Mouse (Mus musculus) left cerebral cortex, adult 2 months (tissue): ENCODE measurements at regions not wholly inside any gene's neighbourhood (a gene's known extent, or its start where the extent isn't known, plus 50 kb on each side); places are given as distances from the start of the nearest gene placed in this dataset.

Experiments
- DNase-seq, 2 experiments: peaks; one replicate each; pipeline ENCODE4 v3.0.0; 2021 to 2022; ENCODE audit warnings: low spot score in 2 of 2, mixed read lengths in 1 of 2; ENCODE audit errors: extremely low spot score in 1 of 2
- H3K27ac ChIP-seq: fragments of 200-600 bp; 2 replicates; pipeline ENCODE4 v1.8.1; 2022
- H3K4me3 ChIP-seq: fragments of 200-600 bp; 2 replicates; pipeline ENCODE4 v1.8.1; 2022
- CTCF ChIP-seq: fragments of 200-600 bp; IDR thresholded peaks from 2 replicates; pipeline ENCODE4 v1.8.1; 2022; ENCODE audit warnings: antibody characterized with exemption, mild to moderate bottlenecking, moderate library complexity
- intact Hi-C: fragments of 180-260 bp; cut with DNase I; formaldehyde crosslinking; loops from one replicate; pipeline ENCODE4 v1.15.1; 2025

DNA sequence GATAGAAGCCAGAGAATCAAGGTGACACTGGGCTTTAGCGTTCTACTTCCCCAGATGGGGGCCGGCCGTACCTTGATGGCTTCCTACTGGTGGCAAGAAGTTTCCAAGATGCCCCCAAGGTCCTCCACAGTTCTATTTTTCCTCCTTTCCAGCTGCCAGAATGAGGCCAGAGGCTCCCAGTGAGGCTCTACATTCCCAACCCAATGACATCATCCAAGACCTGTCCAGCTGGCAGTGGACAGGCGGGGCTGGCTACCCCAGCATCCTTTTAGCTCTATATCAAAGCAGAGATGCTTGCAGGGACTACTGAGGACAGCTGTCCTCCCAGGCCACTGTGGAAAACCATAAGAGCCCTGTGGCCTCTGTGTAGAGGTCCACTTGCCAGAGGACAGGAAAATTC is 53.8 kb upstream of the Stx16 start:
- intact Hi-C loops: no loop called here
- no peak for TF ChIP-seq CTCF
- no peak overlapping the region for H3K27ac ChIP-seq
- no peak for DNase-seq
- H3K4me3 ChIP-seq: no peak overlapping the region

DNA sequence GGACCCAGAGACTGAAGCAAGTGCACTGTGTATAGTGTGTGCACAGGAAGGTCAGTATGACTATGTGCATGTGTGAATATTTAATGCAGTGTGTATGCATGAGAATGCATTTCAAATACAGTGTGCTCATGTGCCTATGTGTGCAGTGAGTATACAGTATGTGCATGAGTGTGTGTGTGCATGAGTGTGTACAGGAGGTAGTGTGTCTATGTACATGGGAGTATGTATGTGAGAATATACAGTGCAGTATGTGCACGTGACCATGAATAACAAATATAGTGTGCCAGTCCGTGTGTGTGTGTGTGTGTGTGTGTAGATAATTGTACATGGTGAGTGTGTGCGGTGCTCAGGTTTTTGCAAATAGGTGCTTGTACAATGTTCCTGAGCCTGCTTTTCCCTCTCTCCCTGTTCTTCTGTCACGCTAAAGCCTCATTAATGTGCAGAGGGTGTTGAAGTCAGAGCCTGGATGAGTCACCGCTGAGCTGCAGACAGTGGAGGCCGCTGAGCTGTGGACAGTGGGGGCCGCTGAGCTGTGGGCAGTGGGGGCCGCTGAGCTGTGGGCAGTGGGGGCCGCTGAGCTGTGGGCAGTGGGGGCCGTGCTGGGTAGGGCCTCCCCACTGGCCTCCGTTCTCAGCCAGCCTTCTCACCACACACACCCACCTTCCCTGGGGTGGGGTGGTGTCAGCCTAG is 50.8 kb upstream of the Stx16 start:
- TF ChIP-seq CTCF: no peak
- peak; percentile 12 to 25 for DNase-seq
- Histone ChIP-seq H3K4me3 (no peak overlapping the region), H3K27ac (no peak overlapping the region)
- intact Hi-C loops: no loop called here
